Mouse (Mus musculus) hindbrain, embryonic 16.5 days (tissue): ENCODE results near the gene Eif4g1. TPM values are rescaled to one million over a fixed set of nuclear protein-coding genes. Genes with fewer than 3 reads are reported as not detected.

Experiments
- ATAC-seq: fragments of 200-750 bp; cut with Nextera tagmentation; 2 replicates; pipeline ENCODE4 v1.8.0; 2017; ENCODE audit warnings: moderate TSS enrichment, moderate library complexity
- H3K27ac ChIP-seq: fragments of 300-500 bp; sonication (generic); 2 replicates; pipeline ENCODE4 v1.5.1; 2014; ENCODE audit warnings: low read depth, mild to moderate bottlenecking, control low read depth, low read length, moderate library complexity
- H3K27me3 ChIP-seq: fragments of 300-500 bp; sonication (generic); replicated peaks from 2 replicates; pipeline ENCODE4 v1.6.1; 2014; ENCODE audit warnings: low read length; ENCODE audit not compliant: control insufficient read depth, insufficient read depth
- H3K36me3 ChIP-seq: fragments of 300-500 bp; sonication (generic); 2 replicates; pipeline ENCODE4 v1.6.1; 2014; ENCODE audit warnings: mild to moderate bottlenecking, low read length, moderate library complexity, mixed read lengths; ENCODE audit not compliant: control insufficient read depth, insufficient read depth
- H3K4me1 ChIP-seq: fragments of 300-500 bp; sonication (generic); 2 replicates; pipeline ENCODE4 v1.6.1; 2014; ENCODE audit warnings: low read depth, low read length; ENCODE audit not compliant: control insufficient read depth, insufficient read depth
- H3K4me2 ChIP-seq: fragments of 300-500 bp; sonication (generic); 2 replicates; pipeline ENCODE4 v1.6.1; 2014; ENCODE audit warnings: mild to moderate bottlenecking, low read length, control low read depth, moderate library complexity
- H3K4me3 ChIP-seq: fragments of 300-500 bp; sonication (generic); 2 replicates; pipeline ENCODE4 v1.5.1; 2014; ENCODE audit warnings: mild to moderate bottlenecking, low read length, control low read depth, moderate library complexity
- H3K9ac ChIP-seq: fragments of 300-500 bp; sonication (generic); 2 replicates; pipeline ENCODE4 v1.6.1; 2014; ENCODE audit warnings: low read depth, mild to moderate bottlenecking, control low read depth, low read length, moderate library complexity
- H3K9me3 ChIP-seq: fragments of 300-500 bp; sonication (generic); 2 replicates; pipeline ENCODE4 v1.6.1; 2014; ENCODE audit warnings: mild to moderate bottlenecking, low read length, moderate library complexity; ENCODE audit not compliant: control insufficient read depth
- WGBS: fragments of 180-500 bp; shearing (Covaris S2); extraction: QIAGEN DNeasy Blood & Tissue Kit; methylation state at CpG from one replicate; pipeline ENCODE4 v1.1.7; 2014; 5-methylcytosine and 5-hydroxymethylcytosine counted together
- polyA plus RNA-seq: library from polyadenylated mRNA; unstranded; fragments of >200 nt; fragmentation: Nextera tagmentation; extraction: Ambion mirVana; gene quantifications from 2 replicates; pipeline ENCODE4 v1.2.1, GENCODE M21; 2015

The Eif4g1 gene
- polyA plus RNA-seq, 1 experiment from 2014 or later: 133 TPM

DNA sequence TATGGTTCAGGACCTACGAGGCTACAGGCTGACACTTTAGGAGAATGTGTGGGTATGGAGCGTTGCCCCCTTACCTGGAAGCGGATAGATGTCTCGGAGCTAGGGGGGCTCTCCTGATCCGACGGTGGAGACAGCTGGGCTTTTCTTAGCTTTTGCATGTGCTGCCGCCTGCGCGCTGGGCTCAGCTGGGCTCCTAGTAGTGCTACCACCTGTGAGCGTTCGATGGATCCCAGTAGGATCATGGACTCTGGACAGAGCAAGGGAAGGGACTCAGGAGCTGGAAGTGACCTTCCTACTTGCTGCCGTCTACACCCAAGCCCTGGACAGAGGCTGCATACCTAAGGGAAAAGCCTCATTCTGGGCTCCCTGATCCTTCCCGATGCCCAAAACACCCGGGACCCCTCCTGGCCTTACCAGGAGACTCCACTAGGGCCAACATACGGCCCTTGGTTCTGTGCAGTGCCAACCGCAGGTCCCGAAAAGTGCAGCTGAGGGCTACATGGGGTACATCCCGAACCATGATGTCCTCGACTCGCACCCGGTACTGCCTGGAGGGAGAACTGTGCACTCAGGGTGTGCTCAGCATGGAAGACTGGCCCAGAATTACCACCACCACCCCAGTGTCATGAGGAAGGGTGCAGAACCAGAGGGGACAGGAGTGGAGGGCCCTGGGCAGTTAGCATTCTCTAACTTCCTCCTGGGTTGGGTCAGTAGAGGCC is 40.3 kb downstream of the Eif4g1 start:
- H3K4me2 ChIP-seq: no peak overlapping the region
- ATAC-seq: no peak
- H3K9me3 ChIP-seq: no peaks in the 10 kb centered on the region
- no peak overlapping the region for H3K27ac ChIP-seq
- no peaks in the 10 kb centered on the region for H3K4me1 ChIP-seq
- H3K9ac ChIP-seq: no peak overlapping the region
- WGBS: 92% methylated on average over 21 of the region's 21 CpGs
- H3K36me3 ChIP-seq: peaks cover 2% of the 10 kb centered on the region
- H3K4me3 ChIP-seq: no peak overlapping the region
- no peaks in the 10 kb centered on the region for H3K27me3 ChIP-seq

DNA sequence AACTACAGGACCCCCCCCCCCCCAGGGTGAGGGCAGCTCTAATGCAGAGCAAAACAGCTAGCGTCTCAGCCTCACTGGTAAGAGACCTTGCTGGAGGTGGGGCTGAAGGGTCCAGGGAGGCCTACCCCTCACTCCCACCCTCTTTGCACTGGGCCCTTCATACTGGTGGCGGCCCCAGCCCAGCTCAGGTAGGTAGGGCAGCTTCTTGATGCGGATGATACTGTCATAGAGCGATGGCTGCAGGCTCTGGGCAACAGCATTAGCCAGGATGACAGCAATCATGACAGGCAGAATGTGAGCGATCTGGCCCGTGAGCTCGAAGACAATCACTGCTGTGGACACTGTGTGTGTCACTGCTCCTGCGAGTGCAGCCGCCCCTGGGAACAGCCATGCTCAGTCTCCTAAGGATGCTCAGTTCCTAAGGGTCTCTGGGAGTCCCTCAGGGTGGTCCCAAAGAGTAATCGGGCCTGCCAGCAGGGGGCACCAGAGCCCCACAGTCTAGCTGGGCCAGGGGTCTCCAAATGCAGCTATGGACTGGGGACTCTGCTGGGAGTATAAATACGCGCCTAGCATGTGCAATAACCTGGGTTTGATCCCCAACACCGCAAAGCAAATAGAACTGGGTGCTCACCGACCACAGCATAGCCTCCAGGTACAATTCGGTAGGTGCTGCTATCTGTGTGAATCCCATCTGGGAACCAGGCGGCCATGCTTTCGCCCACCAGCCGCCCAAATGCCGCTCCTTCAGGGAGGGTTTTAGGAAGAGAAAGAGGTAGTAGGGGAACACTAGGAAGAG is 41.0 kb downstream of the Eif4g1 start:
- H3K4me2 ChIP-seq: no peak overlapping the region
- peaks cover 5% of the 10 kb centered on the region for H3K4me1 ChIP-seq
- peak; percentile 40 for ATAC-seq
- H3K36me3 ChIP-seq: peaks cover 2% of the 10 kb centered on the region
- 77% methylated on average over 19 of the region's 19 CpGs for WGBS
- no peak overlapping the region for H3K9ac ChIP-seq
- no peaks in the 10 kb centered on the region for H3K27me3 ChIP-seq
- no peak overlapping the region for H3K4me3 ChIP-seq
- H3K27ac ChIP-seq: no peak overlapping the region
- no peaks in the 10 kb centered on the region for H3K9me3 ChIP-seq

DNA sequence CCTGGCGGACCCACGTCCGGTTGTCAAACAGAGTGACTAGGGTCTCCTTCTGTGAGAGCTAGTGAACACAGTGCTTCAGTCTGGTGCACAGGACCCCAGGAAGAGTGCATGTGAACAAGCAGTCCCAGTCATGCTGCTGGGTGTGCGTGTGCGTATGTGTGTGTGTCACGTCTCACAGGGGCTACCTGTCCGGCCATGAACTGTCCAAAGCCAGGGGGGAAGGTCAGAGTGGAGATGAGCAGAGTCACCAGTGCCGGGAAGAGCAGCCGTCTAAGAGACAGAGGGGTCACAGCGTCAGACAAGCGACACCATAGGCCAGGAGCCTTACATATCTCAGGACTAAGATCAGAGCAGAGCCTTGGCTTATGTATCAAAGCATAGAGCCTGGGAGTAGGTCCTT is 42.3 kb downstream of the Eif4g1 start:
- peaks cover 18% of the 10 kb centered on the region for H3K4me1 ChIP-seq
- H3K4me3 ChIP-seq: no peak overlapping the region
- no peak overlapping the region for H3K4me2 ChIP-seq
- no peak for ATAC-seq
- H3K27me3 ChIP-seq: no peaks in the 10 kb centered on the region
- peaks cover 2% of the 10 kb centered on the region for H3K36me3 ChIP-seq
- H3K9ac ChIP-seq: no peak overlapping the region
- no peaks in the 10 kb centered on the region for H3K9me3 ChIP-seq
- no peak overlapping the region for H3K27ac ChIP-seq
- WGBS: 93% methylated on average over 11 of the region's 11 CpGs

DNA sequence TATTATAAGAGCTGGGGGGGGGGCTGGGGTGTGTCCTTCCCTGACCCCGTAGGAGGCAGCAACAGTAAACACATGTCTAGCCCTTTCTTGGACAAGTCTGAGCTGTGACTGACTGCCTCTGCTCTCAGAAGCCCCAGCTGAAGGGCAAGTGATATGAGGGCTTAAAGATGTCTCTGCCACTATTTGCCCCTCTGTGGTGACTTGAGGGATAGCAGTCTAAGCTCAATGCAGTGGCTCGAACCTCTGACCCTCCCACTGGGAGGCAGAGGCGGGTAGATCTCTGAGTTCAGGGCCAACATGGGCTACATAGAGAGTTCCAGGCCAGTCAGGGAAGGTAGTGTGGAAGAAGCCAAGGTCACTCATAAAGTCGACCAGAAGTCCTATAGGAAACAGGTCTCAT is 42.7 kb downstream of the Eif4g1 start:
- ATAC-seq: no peak
- 83% methylated on average over 4 of the region's 4 CpGs for WGBS

DNA sequence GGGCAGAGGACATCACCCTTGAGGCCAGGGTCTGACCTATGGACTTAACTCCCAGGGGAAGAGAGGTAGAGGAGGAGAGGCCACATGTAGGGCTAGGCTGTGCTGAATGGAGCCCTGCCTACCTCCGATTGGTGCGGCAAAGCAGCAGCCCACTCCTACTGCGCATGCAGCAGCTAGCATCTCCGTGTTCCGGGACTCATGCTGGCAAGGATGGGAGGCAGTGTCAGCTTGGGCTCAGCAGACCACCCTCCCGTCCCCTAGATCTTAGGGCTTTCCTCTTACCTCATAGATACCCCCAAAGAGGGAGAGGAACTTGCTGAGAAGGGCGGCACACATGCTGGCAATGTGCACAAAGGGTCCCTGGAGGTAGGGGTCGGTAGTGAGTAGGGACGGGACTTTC is 44.1 kb downstream of the Eif4g1 start:
- H3K9ac ChIP-seq: no peak overlapping the region
- no peaks in the 10 kb centered on the region; the same call in none of the 2 replicates for H3K36me3 ChIP-seq
- H3K4me2 ChIP-seq: no peak overlapping the region
- no peaks in the 10 kb centered on the region for H3K9me3 ChIP-seq
- no peaks in the 10 kb centered on the region for H3K27me3 ChIP-seq
- H3K27ac ChIP-seq: no peak overlapping the region
- no peak overlapping the region for H3K4me3 ChIP-seq
- WGBS: 77% methylated on average over 9 of the region's 9 CpGs
- ATAC-seq: no peak
- peaks cover 24% of the 10 kb centered on the region for H3K4me1 ChIP-seq

More for the DNA sequence above, 42.7 kb downstream of the Eif4g1 start:
- Histone ChIP-seq H3K9me3 (no peaks in the 10 kb centered on the region), H3K9ac (no peak overlapping the region), H3K4me1 (peaks cover 20% of the 10 kb centered on the region), H3K4me3 (no peak overlapping the region), H3K27me3 (no peaks in the 10 kb centered on the region), H3K4me2 (no peak overlapping the region), H3K36me3 (peaks cover 2% of the 10 kb centered on the region), H3K27ac (no peak overlapping the region)

DNA sequence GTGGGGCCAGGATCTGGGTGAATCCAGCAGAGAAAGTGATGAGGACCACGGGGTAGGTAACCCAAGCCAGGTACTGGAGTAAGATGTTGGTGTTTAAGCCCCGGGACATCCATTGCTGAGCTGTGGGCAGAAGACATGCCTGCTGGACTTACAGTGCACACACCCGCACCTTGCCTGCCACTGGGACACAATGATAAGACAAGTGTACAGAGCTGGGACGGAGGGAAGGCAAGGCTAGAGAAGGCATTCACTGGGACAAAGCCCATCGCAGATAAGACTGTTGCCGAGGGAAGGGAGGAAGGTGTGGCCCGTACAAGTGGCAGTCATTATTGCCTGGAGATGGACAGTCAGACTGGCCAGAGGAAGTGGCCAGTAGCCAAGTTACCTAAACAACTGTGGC is 44.8 kb downstream of the Eif4g1 start:
- WGBS: 91% methylated on average over 7 of the region's 7 CpGs
- H3K4me3 ChIP-seq: no peak overlapping the region
- H3K4me1 ChIP-seq: peaks cover 24% of the 10 kb centered on the region
- H3K36me3 ChIP-seq: no peaks in the 10 kb centered on the region; the same call in 1 of the 2 replicates
- no peak for ATAC-seq
- no peaks in the 10 kb centered on the region for H3K27me3 ChIP-seq
- H3K4me2 ChIP-seq: no peak overlapping the region
- H3K9me3 ChIP-seq: no peaks in the 10 kb centered on the region
- H3K27ac ChIP-seq: no peak overlapping the region
- no peak overlapping the region for H3K9ac ChIP-seq

DNA sequence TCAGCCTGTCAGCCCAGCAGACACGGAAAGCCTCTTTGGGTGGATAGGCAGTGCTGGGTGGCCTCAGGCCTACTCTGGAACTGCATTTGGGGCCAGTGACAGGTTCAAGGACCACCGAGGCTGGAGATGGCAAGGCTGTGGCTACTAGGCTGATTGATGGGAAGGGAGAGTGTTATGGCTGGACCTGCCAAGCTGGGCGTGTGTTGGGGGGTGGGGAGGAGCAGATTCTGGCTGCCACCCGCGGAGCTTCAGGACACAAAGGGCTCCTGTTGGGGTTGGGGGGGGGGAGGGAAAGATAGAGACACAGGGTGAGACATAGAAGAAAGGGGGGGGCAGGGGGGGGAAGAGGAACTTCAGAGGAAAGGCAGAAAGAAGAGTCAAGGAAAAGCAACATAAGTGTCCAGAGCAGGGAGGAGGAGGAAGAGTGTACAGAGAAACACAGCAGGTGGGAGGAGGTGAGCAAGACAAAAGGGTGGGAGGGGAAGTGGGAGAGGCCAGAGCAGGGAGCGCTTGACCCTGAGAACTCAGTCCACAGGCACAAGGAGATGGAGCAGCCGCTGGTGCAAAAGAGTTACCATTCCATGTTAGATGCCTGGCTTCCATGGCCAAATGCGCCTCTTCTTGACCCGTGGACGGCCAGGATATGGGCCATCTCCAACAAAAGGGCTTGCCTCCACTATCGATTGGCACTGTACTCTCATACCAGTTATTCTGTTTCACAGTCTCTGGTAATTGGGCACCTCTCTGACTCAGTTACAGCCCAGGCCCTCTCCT is 46.4 kb downstream of the Eif4g1 start:
- Histone ChIP-seq H3K36me3 (no peaks in the 10 kb centered on the region; the same call in 1 of the 2 replicates), H3K4me1 (peaks cover 32% of the 10 kb centered on the region), H3K27me3 (no peaks in the 10 kb centered on the region), H3K4me3 (peak overlapping the region; percentile 83), H3K27ac (no peak overlapping the region), H3K9me3 (no peaks in the 10 kb centered on the region), H3K9ac (peak overlapping the region; percentile 87), H3K4me2 (peak overlapping the region; percentile 95)
- 28% methylated on average over 11 of the region's 11 CpGs for WGBS
- ATAC-seq: no peak

DNA sequence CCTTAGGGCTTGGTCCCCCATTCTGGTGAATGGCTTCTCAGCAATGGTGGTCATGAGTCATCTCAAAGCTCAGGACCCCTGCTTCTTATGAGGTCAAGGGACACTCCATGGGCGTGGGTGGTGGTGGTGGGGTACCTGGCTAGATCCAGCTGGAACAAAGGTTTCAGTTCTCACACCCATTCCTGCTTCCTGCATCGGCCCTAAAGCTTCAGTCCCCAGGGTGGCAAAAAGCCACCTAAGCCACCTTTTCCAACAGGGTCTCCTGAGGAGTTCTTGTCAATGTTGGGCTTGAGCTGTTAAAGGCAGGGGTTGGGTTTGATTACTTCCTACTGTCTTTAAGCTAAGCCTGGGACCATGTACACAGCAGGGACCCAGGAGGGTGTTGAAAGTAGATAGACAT is 47.0 kb downstream of the Eif4g1 start:
- Histone ChIP-seq H3K27me3 (no peaks in the 10 kb centered on the region), H3K4me2 (peak overlapping the region; percentile 95), H3K9me3 (no peaks in the 10 kb centered on the region), H3K9ac (peak overlapping the region; percentile 87), H3K4me1 (peaks cover 32% of the 10 kb centered on the region), H3K36me3 (no peaks in the 10 kb centered on the region; the same call in none of the 2 replicates), H3K27ac (no peak overlapping the region), H3K4me3 (peak overlapping the region; percentile 83)
- WGBS: 54% methylated on average over 2 of the region's 2 CpGs
- ATAC-seq: no peak

DNA sequence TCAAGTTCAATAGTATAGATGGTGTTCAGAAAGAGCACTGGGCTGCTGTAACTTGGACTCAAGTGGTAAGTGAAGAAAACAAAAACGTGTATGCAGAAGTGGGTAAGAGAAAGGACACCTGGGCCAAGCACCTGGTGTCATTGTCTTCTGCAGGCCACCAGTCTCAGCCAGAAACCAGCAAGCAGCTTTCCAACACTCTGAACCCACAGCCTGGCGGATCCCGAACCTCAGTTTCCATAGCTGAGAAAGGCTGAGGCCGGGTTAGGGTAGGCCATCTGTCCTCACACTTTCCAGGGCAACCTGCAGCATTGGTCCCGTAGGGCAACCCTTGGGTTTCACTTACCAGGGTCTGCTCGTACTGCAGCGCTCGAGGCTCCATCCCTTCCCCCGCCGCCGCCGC is 47.5 kb downstream of the Eif4g1 start:
- peaks cover 32% of the 10 kb centered on the region for H3K4me1 ChIP-seq
- 2% methylated on average over 12 of the region's 12 CpGs for WGBS

More for the DNA sequence above, 47.5 kb downstream of the Eif4g1 start:
- H3K27me3 ChIP-seq: no peaks in the 10 kb centered on the region
- H3K27ac ChIP-seq: peak overlapping the region; percentile 94
- peak overlapping the region; percentile 87 for H3K9ac ChIP-seq
- H3K36me3 ChIP-seq: no peaks in the 10 kb centered on the region; the same call in none of the 2 replicates
- ATAC-seq: no peak
- H3K9me3 ChIP-seq: no peaks in the 10 kb centered on the region
- H3K4me3 ChIP-seq: peak overlapping the region; percentile 83
- H3K4me2 ChIP-seq: peak overlapping the region; percentile 95
